Mouse (Mus musculus): ENCODE measurements at regions not wholly inside any gene's neighbourhood (a gene's known extent, or its start where the extent isn't known, plus 50 kb on each side); places are given as distances from the start of the nearest gene placed in this dataset.

DNA sequence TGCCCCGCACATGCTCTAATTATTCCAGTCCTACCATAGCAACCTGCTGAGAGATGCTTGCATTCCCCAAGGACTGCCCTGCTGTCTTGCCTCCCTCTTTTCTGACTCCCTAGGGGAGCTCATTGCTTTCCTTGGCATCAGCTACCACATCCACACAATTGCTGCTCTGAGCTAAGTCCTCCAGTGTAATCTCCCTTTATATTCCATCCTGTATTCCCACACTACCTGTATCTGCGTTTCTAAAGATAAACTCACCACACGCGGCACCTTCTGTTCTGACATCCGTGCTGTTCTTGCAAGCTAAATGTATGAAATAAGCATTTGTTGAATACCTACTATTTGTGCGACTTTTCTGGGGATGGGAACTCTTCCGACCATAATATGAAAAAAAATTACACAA is 85.4 kb upstream of the Plcz1 start:
- no peak for TF ChIP-seq ZNF384 (IDR thresholded peaks at IDR 0.05; ENCODE audit: low read depth, low read length)
- TF ChIP-seq MAFK (IDR thresholded peaks at IDR 0.05; ENCODE audit: insufficient read depth, low read depth, low read length) = no peak
- no peak for TF ChIP-seq CHD2 (IDR thresholded peaks at IDR 0.05; ENCODE audit: low read depth, low read length)
